Mouse (Mus musculus) liver, postnatal 0 days (tissue): ENCODE measurements around the gene Eva1a.

Experiments used
- CTCF ChIP-seq: sonication (generic); IDR thresholded peaks from 2 replicates; pipeline ENCODE4 v1.5.1; 2016; ENCODE audit warnings: antibody characterized with exemption, low read depth
- EP300 ChIP-seq: IDR thresholded peaks from 2 replicates; pipeline ENCODE4 v1.6.1; 2016; ENCODE audit warnings: antibody characterized with exemption, low read depth, mild to moderate bottlenecking

DNA sequence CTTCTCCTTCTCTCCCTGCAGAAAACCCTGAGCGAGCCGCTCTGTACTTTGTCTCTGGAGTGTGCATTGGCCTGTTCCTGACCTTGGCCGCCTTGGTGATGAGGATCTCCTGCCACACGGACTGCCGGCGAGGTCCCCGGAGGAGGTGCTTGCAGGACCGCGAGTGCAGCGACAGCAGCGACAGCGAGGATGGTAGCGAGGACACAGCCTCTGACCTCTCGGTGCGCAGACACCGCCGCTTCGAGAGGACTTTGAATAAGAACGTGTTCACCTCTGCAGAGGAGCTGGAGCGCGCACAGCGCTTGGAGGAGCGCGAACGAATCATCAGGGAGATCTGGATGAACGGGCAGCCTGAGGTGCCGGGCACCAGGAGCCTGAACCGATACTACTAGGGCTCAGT lies 50.9 kb downstream of the Eva1a start:
- TF ChIP-seq EP300 (no peak), CTCF (no peak)
